15 mouse cellular contexts compared by ENCODE assay signal in genomic region chr19:44457359-44458055, GRCm38 (mm10). TPM values are rescaled to one million over a fixed set of nuclear protein-coding genes. Genes with fewer than 3 reads are reported as not detected.
A peak's percentile ranks its signal among the peaks of the same experiment; 100 is the strongest.
DNase-seq lines count a peak whose midpoint lies in the region; ATAC-seq and TF ChIP-seq lines count a peak whose summit lies in the region.
"Had no signal": no experiment of that assay in that cellular context is flagged by ENCODE, and none has a peak within 500 bp of the region (broad histone marks: within the 10 kb centered on the region; RNA-seq: fewer than 3 reads in every experiment).

No protein-coding gene starts in this region.

- H3K27ac ChIP-seq in intestine, embryonic 14.5 days (ENCODE audit: low read depth) = no peak overlapping the region
- no peak overlapping the region for H3K27ac ChIP-seq in intestine, postnatal 0 days (ENCODE audit: low read depth, low read length)
- H3K27ac ChIP-seq in stomach, embryonic 15.5 days = no peak overlapping the region
- H3K27ac ChIP-seq: hindbrain, embryonic 10.5 days; limb, embryonic 10.5 days; midbrain, embryonic 10.5 days had no signal

- CTCF ChIA-PET in Patski (lab: Charles Lee) = interaction anchor here (1.2 to 1.7 kb wide), 2 partner anchors 94 to 156 kb away, joined by 3 to 4 read pairs; no protein-coding TSS in a partner anchor

- in situ Hi-C loops in Patski (cut with MboI; ENCODE audit: low pct_unique_long_range_greater_than_20kb) = loop anchor here (5.0 kb wide), 1 partner anchor 80 kb away; no protein-coding TSS in a partner anchor

- H3K9me3 ChIP-seq in intestine, embryonic 14.5 days (ENCODE audit: control insufficient read depth, low read length) = no peaks in the 10 kb centered on the region
- H3K9me3 ChIP-seq in intestine, postnatal 0 days (ENCODE audit: control insufficient read depth) = no peaks in the 10 kb centered on the region
- no peaks in the 10 kb centered on the region for H3K9me3 ChIP-seq in stomach, embryonic 15.5 days
- H3K9me3 ChIP-seq: hindbrain, embryonic 10.5 days; limb, embryonic 10.5 days; midbrain, embryonic 10.5 days had no signal

- H3K9ac ChIP-seq in intestine, embryonic 14.5 days (ENCODE audit: low read length) = no peak overlapping the region
- no peak overlapping the region for H3K9ac ChIP-seq in intestine, postnatal 0 days (ENCODE audit: low read depth, low read length)
- H3K9ac ChIP-seq in stomach, embryonic 15.5 days = no peak overlapping the region

- peak; percentile 68; the same call in 1 of the 2 replicates for ATAC-seq in intestine, embryonic 14.5 days (replicated peaks; ENCODE audit: low FRiP score, low TSS enrichment, low read depth)
- no peak for ATAC-seq in intestine, postnatal 0 days
- peak; percentile 33 for ATAC-seq in Patski
- ATAC-seq in stomach, embryonic 15.5 days (ENCODE audit: insufficient read depth, low FRiP score, low read depth) = peak; percentile 50; the same call in 1 of the 2 replicates

- no peak for TF ChIP-seq CTCF in intestine, postnatal 0 days (IDR thresholded peaks at IDR 0.05; ENCODE audit: low read depth)
- TF ChIP-seq CTCF in Patski (IDR thresholded peaks at IDR 0.05) = no peak

- no peak overlapping the region for H3K4me3 ChIP-seq in intestine, embryonic 14.5 days (ENCODE audit: low read depth, low read length)
- no peak overlapping the region for H3K4me3 ChIP-seq in intestine, postnatal 0 days (ENCODE audit: low read depth, low read length)
- no peak overlapping the region for H3K4me3 ChIP-seq in stomach, embryonic 15.5 days (replicated peaks)
- H3K4me3 ChIP-seq: hindbrain, embryonic 10.5 days; limb, embryonic 10.5 days; midbrain, embryonic 10.5 days had no signal

- no peaks in the 10 kb centered on the region for H3K27me3 ChIP-seq in intestine, embryonic 14.5 days (replicated peaks; ENCODE audit: control insufficient read depth, insufficient read depth, low read length)
- H3K27me3 ChIP-seq in intestine, postnatal 0 days (replicated peaks; ENCODE audit: control insufficient read depth, insufficient read depth, low read length) = 0 out of 2 replicates have a peak, but pooled peaks cover 3% of the 10 kb centered on the region
- H3K27me3 ChIP-seq in Patski = no peaks in the 10 kb centered on the region
- no peaks in the 10 kb centered on the region for H3K27me3 ChIP-seq in stomach, embryonic 15.5 days (replicated peaks)

- no peak for DNase-seq in intestine, embryonic 14.5 days (ENCODE audit: low spot score)
- peak; percentile 65 to 70 for DNase-seq in spleen, postnatal 36 days (ENCODE audit: low spot score in 2 of 2)
- DNase-seq in spleen, adult 12 weeks (ENCODE audit: low spot score) = no peak
- no peak for DNase-seq in Patski (ENCODE audit: low read depth, low spot score)
- no peak for DNase-seq in layer of hippocampus, adult 9-10 months (ENCODE audit: low spot score)
- no peak for DNase-seq in left cerebral cortex, adult 11 months (ENCODE audit: low spot score)
- DNase-seq: adrenal gland, postnatal 36 days; kidney, adult 18-20 months; lung, postnatal 10 days had no signal

- 50% methylated on average over 3 of the region's 3 CpGs for WGBS in intestine, embryonic 14.5 days
- WGBS in intestine, postnatal 0 days = 82% methylated on average over 2 of the region's 3 CpGs
- 45% methylated on average over 3 of the region's 3 CpGs for WGBS in stomach, embryonic 15.5 days

- H3K4me2 ChIP-seq in intestine, embryonic 14.5 days (ENCODE audit: low read length) = no peak overlapping the region
- H3K4me2 ChIP-seq in intestine, postnatal 0 days (replicated peaks; ENCODE audit: low read depth) = no peak overlapping the region
- H3K4me2 ChIP-seq in stomach, embryonic 15.5 days = no peak overlapping the region

- no peaks in the 10 kb centered on the region for H3K4me1 ChIP-seq in intestine, embryonic 14.5 days (replicated peaks; ENCODE audit: control insufficient read depth, insufficient read depth, low read length)
- H3K4me1 ChIP-seq in intestine, postnatal 0 days (replicated peaks; ENCODE audit: control insufficient read depth, insufficient read depth, low read length) = no peaks in the 10 kb centered on the region
- no peaks in the 10 kb centered on the region for H3K4me1 ChIP-seq in stomach, embryonic 15.5 days

- H3K36me3 ChIP-seq in intestine, embryonic 14.5 days (ENCODE audit: control insufficient read depth, insufficient read depth, low read length) = no peaks in the 10 kb centered on the region
- no peaks in the 10 kb centered on the region for H3K36me3 ChIP-seq in intestine, postnatal 0 days (ENCODE audit: control insufficient read depth, insufficient read depth)
- H3K36me3 ChIP-seq in stomach, embryonic 15.5 days = no peaks in the 10 kb centered on the region
- H3K36me3 ChIP-seq: hindbrain, embryonic 10.5 days; limb, embryonic 10.5 days; midbrain, embryonic 10.5 days had no signal

- POLR2A ChIA-PET in Patski (lab: Charles Lee) = no interaction called here

RNA-seq across cellular contexts. Expression of gene Wnt8b, which starts 35.8 kb away (rescaled TPM):
- polyA plus RNA-seq in intestine, embryonic 14.5 days (2014; fragmentation: Nextera tagmentation; extraction: Ambion mirVana) = not detected in 2 replicates
- not detected in 2 replicates for polyA plus RNA-seq in intestine, postnatal 0 days (2015; fragmentation: Nextera tagmentation; extraction: Ambion mirVana)
- polyA plus RNA-seq in Patski (2021) = 0.15 TPM
- polyA plus RNA-seq in stomach, embryonic 15.5 days (2015; fragmentation: Nextera tagmentation; extraction: Ambion mirVana) = 0.12 and 0.15 TPM in 2 replicates
- polyA plus RNA-seq: limb, embryonic 10.5 days; small intestine, adult 2 months had no signal

RNA-seq across cellular contexts. Expression of gene Scd1, which starts 49.8 kb away (rescaled TPM):
- polyA plus RNA-seq in intestine, embryonic 14.5 days (2014; fragmentation: Nextera tagmentation; extraction: Ambion mirVana) = 3.5 and 4.4 TPM in 2 replicates
- polyA plus RNA-seq in intestine, postnatal 0 days (2015; fragmentation: Nextera tagmentation; extraction: Ambion mirVana) = 1.5 and 2.6 TPM in 2 replicates
- 2.4 TPM for polyA plus RNA-seq in Patski (2021)
- polyA plus RNA-seq in stomach, embryonic 15.5 days (2015; fragmentation: Nextera tagmentation; extraction: Ambion mirVana) = 3.9 and 5.3 TPM in 2 replicates

Comparison
In these comparisons a context has a peak if more than half of its experiments do, and no peak if none do; other contexts are left out.
1. DNase-seq: peak in spleen, postnatal 36 days (2 of 2); none in intestine, embryonic 14.5 days (single experiment), spleen, adult 12 weeks (single experiment), Patski (single experiment), layer of hippocampus, adult 9-10 months (single experiment) and left cerebral cortex, adult 11 months (single experiment).